Mouse (Mus musculus) G1E (cell line): ENCODE measurements around the gene B430218F22Rik. TPM values are rescaled to one million over a fixed set of nuclear protein-coding genes. Genes with fewer than 3 reads are reported as not detected.
"Not testable (repeated sequence)": the region's sequence is repeated elsewhere in the genome, so short reads cannot be mapped to it uniquely, and the experiment has no call there.

ENCODE experiments used
- ATAC-seq: 2 replicates; pipeline ENCODE4 v1.8.0; 2016; ENCODE audit warnings: mild to moderate bottlenecking; ENCODE audit not compliant: insufficient number of reproducible peaks, poor library complexity, low FRiP score, severe bottlenecking; ENCODE audit errors: extremely low read depth
- DNase-seq: peaks from one replicate; pipeline ENCODE4 v3.0.0; 2012; ENCODE audit warnings: low spot score
- H3K27me3 ChIP-seq: 2 replicates; pipeline ENCODE4 v1.6.1; 2012; ENCODE audit warnings: mild to moderate bottlenecking, low read length, inconsistent platforms; ENCODE audit not compliant: insufficient read depth
- H3K36me3 ChIP-seq: replicated peaks from 2 replicates; pipeline ENCODE3; 2012; ENCODE audit warnings: mild to moderate bottlenecking, inconsistent platforms
- H3K4me1 ChIP-seq: 2 replicates; pipeline ENCODE4 v1.6.1; 2012; ENCODE audit warnings: low read depth, low read length, inconsistent platforms, mixed read lengths; ENCODE audit not compliant: insufficient read depth
- H3K4me3 ChIP-seq: 2 replicates; pipeline ENCODE4 v1.5.1; 2012; ENCODE audit warnings: low read depth, mild to moderate bottlenecking, inconsistent platforms, low read length, moderate library complexity, mixed read lengths
- H3K9me3 ChIP-seq: replicated peaks from 2 replicates; pipeline ENCODE4 v1.6.1; 2012; ENCODE audit warnings: inconsistent platforms
- CTCF ChIP-seq: IDR thresholded peaks from 2 replicates; pipeline ENCODE4 v1.5.1; 2012; ENCODE audit warnings: low read depth, low read length, inconsistent platforms, mixed read lengths
- GATA1 ChIP-seq: IDR thresholded peaks from 2 replicates; pipeline ENCODE4 v1.6.1; 2012; ENCODE audit warnings: borderline replicate concordance, low read length, inconsistent platforms, mixed read lengths
- GATA2 ChIP-seq: IDR thresholded peaks from 2 replicates; pipeline ENCODE4 v1.6.1; 2012; ENCODE audit warnings: low read depth, low read length, inconsistent platforms, borderline replicate concordance
- POLR2AphosphoS5 ChIP-seq: IDR thresholded peaks from 2 replicates; pipeline ENCODE4 v1.6.1; 2012; ENCODE audit warnings: low read depth, low read length, inconsistent platforms; ENCODE audit not compliant: insufficient replicate concordance
- TAL1 ChIP-seq: conservative IDR thresholded peaks from 2 replicates; pipeline ENCODE4 v1.6.1; 2012; ENCODE audit warnings: low read depth, low read length, inconsistent platforms, mixed read lengths
- polyA plus RNA-seq: library from polyadenylated mRNA; stranded (reverse); fragments of >175 nt; gene quantifications from 2 replicates; pipeline ENCODE4 v1.2.3, GENCODE M21; 2012
- total RNA-seq, 2 experiments: library from RNA; stranded (forward) in 1 of 2; stranded (reverse) in 1 of 2; fragments of 200-1000 nt in 1 of 2; fragments of >200 nt in 1 of 2; fragmentation: Nextera tagmentation in 1 of 2; gene quantifications; 2 replicates each; pipeline ENCODE4 v1.2.3; 2014 to 2017

Gene B430218F22Rik
- total and polyA plus RNA-seq, 3 experiments, result 0.07 to 0.49 TPM; not detected in 1

DNA sequence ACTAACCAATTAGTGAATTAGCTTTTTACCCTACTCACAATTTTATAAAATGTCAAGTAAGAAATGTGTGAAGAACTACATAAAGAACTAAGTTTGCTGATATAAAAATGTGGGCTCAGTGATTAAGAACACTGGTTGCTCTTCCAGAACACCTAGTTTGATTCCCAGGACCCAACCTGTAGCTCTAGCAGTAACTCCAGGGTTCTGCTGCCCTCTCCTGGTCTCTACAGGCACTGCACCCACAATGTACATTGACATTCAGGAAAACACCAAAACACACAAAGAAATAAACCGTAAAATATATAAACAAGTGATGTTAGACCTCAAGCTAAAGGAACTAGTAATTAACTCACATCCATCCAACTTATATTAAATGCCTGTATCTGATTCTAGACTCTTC is 7.3 kb upstream of the B430218F22Rik start:
- peak; percentile 65; the same call in 1 of the 2 replicates for ATAC-seq
- H3K36me3 ChIP-seq, result peaks cover 79% of the 10 kb centered on the region
- TF ChIP-seq CTCF, result peak; percentile 83
- no peak for TF ChIP-seq POLR2AphosphoS5
- TF ChIP-seq GATA2, result no peak
- TF ChIP-seq GATA1, result no peak

GRCm38 (mm10) chr13:118380381-118380780 is 6.0 kb upstream of the B430218F22Rik start:
- ATAC-seq (no peak), DNase-seq (no peak)
- no peak for TF ChIP-seq CTCF
- TF ChIP-seq TAL1, result no peak
- no peak for TF ChIP-seq GATA2
- TF ChIP-seq POLR2AphosphoS5, result no peak
- no peak for TF ChIP-seq GATA1
- Histone ChIP-seq H3K4me3 (no peak overlapping the region), H3K27me3 (no peaks in the 10 kb centered on the region), H3K36me3 (peaks cover 80% of the 10 kb centered on the region), H3K9me3 (no peaks in the 10 kb centered on the region), H3K4me1 (peaks cover 12% of the 10 kb centered on the region)

More for the DNA sequence above, 7.3 kb upstream of the B430218F22Rik start:
- peaks cover 9% of the 10 kb centered on the region for H3K4me1 ChIP-seq
- DNase-seq, result peak; percentile 23
- no peaks in the 10 kb centered on the region for H3K9me3 ChIP-seq
- no peak overlapping the region for H3K4me3 ChIP-seq
- H3K27me3 ChIP-seq, result no peaks in the 10 kb centered on the region

DNA sequence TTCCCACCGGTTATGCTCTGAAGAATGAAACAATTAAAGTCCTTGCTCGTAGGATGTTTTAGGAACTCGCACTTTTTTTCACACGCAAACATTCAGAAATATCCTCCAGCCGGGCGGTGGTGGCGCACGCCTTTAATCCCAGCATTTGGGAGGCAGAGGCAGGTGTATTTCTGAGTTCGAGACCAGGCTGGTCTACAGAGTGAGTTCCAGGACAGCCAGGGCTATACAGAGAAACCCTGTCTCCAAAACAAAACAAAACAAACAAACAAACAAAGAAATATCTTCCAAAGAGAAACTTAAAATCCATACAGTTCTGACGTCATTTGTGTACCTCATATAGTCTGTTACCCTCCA is 995 bp downstream of the B430218F22Rik start:
- peaks cover 27% of the 10 kb centered on the region for H3K36me3 ChIP-seq
- H3K27me3 ChIP-seq, H3K9me3 ChIP-seq, DNase-seq, ATAC-seq: not testable (repeated sequence)
- H3K4me1 ChIP-seq, result peaks cover 12% of the 10 kb centered on the region
- peak overlapping the region; percentile 98 for H3K4me3 ChIP-seq

- no peaks in the 10 kb centered on the region for H3K27me3 ChIP-seq
- no peak overlapping the region for H3K4me3 ChIP-seq
- ATAC-seq (no peak), DNase-seq (no peak)
- TF ChIP-seq TAL1 (no peak), CTCF (no peak), GATA2 (no peak), POLR2AphosphoS5 (no peak), GATA1 (no peak)
- H3K9me3 ChIP-seq, result no peaks in the 10 kb centered on the region
- no peaks in the 10 kb centered on the region for H3K36me3 ChIP-seq
- no peaks in the 10 kb centered on the region for H3K4me1 ChIP-seq
These were observed 9.4 kb downstream of the B430218F22Rik start for GRCm38 (mm10) chr13:118395803-118396202.

DNA sequence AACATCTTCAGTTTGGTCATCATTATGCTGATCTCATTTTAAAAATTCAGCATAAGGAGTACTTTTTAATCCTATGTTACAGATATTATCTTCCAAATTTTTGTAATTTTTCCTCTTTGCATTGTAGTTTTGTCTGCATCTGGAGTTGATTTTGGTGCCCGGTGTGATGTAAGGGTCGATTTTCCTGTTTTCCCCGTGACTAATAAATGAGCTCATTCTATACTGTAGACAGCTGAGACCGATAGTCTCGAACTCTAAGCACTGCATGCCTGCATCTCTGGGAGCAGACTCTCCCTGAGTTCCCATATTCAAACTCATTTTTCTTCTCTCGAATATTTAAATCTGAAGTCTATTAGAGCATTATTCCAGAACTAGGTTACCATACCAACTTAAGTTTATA is 13.9 kb downstream of the B430218F22Rik start:
- H3K9me3 ChIP-seq, result no peaks in the 10 kb centered on the region
- no peaks in the 10 kb centered on the region for H3K4me1 ChIP-seq
- H3K36me3 ChIP-seq, result no peaks in the 10 kb centered on the region
- DNase-seq, result no peak
- no peak for ATAC-seq
- TF ChIP-seq CTCF (no peak), GATA2 (no peak), TAL1 (no peak)
- no peaks in the 10 kb centered on the region for H3K27me3 ChIP-seq
- H3K4me3 ChIP-seq, result no peak overlapping the region

- DNase-seq, result no peak
- no peak overlapping the region for H3K4me3 ChIP-seq
- H3K36me3 ChIP-seq, result no peaks in the 10 kb centered on the region
- TF ChIP-seq GATA2 (no peak), CTCF (no peak), POLR2AphosphoS5 (no peak), GATA1 (no peak), TAL1 (no peak)
- H3K27me3 ChIP-seq, result no peaks in the 10 kb centered on the region
- H3K9me3 ChIP-seq, result no peaks in the 10 kb centered on the region
- peak; percentile 45; the same call in 1 of the 2 replicates for ATAC-seq
- no peaks in the 10 kb centered on the region for H3K4me1 ChIP-seq
These were observed 17.1 kb downstream of the B430218F22Rik start for GRCm38 (mm10) chr13:118403544-118403943.

DNA sequence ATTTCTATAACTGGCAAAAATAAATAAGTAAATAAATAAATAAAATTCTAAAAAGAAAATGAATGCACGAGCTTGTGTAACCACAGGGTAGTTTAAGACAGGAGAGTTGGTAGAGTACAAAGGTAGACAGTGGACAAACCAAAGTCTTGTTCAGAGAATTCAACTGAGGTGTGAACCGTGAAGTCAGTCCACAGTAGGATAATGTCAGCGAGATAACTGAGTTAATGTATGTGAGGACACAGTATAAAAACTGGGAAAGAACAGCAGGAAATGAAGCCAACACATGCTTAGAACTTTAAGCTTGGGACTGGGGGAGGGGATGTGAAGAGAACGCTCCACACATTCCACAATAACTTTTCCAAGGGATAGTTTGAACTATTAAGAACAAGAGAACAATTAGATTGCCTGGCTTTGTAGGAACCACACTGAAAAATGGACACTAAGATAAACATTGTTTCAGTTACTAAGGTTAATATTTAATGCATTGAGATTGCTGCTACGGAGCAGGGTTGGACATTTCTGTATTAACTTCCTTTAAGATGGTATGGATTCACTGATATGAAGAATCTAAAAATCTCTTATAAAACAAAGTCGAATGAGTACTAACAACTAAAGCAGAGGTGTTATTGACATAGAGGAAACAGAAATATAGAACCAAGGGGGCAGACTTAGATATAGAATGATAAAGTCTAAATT is 25.0 kb downstream of the B430218F22Rik start:
- no peak for DNase-seq

More for the DNA sequence above, 25.0 kb downstream of the B430218F22Rik start:
- no peaks in the 10 kb centered on the region for H3K4me1 ChIP-seq
- no peak overlapping the region for H3K4me3 ChIP-seq
- TF ChIP-seq CTCF (no peak), GATA2 (no peak), POLR2AphosphoS5 (no peak), TAL1 (no peak), GATA1 (no peak)
- no peaks in the 10 kb centered on the region for H3K36me3 ChIP-seq
- ATAC-seq, result no peak
- peaks cover 4% of the 10 kb centered on the region; the same call in 1 of the 2 replicates for H3K27me3 ChIP-seq
- no peaks in the 10 kb centered on the region for H3K9me3 ChIP-seq
